Mouse (Mus musculus) liver, embryonic 14.5 days (tissue): ENCODE data around the gene Vcam1. TPM values are rescaled to one million over a fixed set of nuclear protein-coding genes. Genes with fewer than 3 reads are reported as not detected.

Experiments used
- ATAC-seq: fragments of 200-750 bp; cut with Nextera tagmentation; 2 replicates; pipeline ENCODE4 v1.8.0; 2017; ENCODE audit warnings: moderate number of reproducible peaks, mild to moderate bottlenecking, moderate library complexity; ENCODE audit not compliant: insufficient read depth
- DNase-seq, 3 experiments: peaks; one replicate each; pipeline ENCODE4 v3.0.0-alpha.2; 2012 to 2013; ENCODE audit warnings: low read depth in 3 of 3, low spot score in 3 of 3
- H3K27ac ChIP-seq: fragments of 300-500 bp; sonication (generic); 2 replicates; pipeline ENCODE4 v1.5.1; 2014; ENCODE audit warnings: moderate library complexity, mild to moderate bottlenecking, control low read depth, inconsistent platforms
- H3K27me3 ChIP-seq: fragments of 300-500 bp; sonication (generic); 2 replicates; pipeline ENCODE4 v1.6.1; 2014; ENCODE audit warnings: mild to moderate bottlenecking, low read length, moderate library complexity; ENCODE audit not compliant: control insufficient read depth, insufficient read depth
- H3K36me3 ChIP-seq: fragments of 300-500 bp; sonication (generic); replicated peaks from 2 replicates; pipeline ENCODE4 v1.6.1; 2014; ENCODE audit warnings: low read depth; ENCODE audit not compliant: control insufficient read depth, insufficient read depth
- H3K4me1 ChIP-seq, 2 experiments: fragments of 200-500 bp in 1 of 2; fragments of 300-500 bp in 1 of 2; sonication (generic) in 1 of 2; replicated peaks; 2 replicates each; pipeline ENCODE4 v1.6.1; 2012 to 2014; ENCODE audit warnings: antibody characterized with exemption in 1 of 2, inconsistent platforms in 1 of 2, low read length in 1 of 2; ENCODE audit not compliant: control insufficient read depth in 2 of 2, insufficient read depth in 2 of 2
- H3K4me2 ChIP-seq: fragments of 300-500 bp; sonication (generic); 2 replicates; pipeline ENCODE4 v1.6.1; 2014; ENCODE audit warnings: low read depth, mild to moderate bottlenecking, control low read depth, moderate library complexity
- H3K4me3 ChIP-seq, 2 experiments: fragments of 200-500 bp in 1 of 2; fragments of 300-500 bp in 1 of 2; sonication (generic) in 1 of 2; 2 replicates each; pipeline ENCODE4 v1.5.1; 2012 to 2014; ENCODE audit warnings: low read depth in 2 of 2, low read length in 2 of 2, mild to moderate bottlenecking in 2 of 2, control low read depth in 1 of 2, inconsistent platforms in 1 of 2, moderate library complexity in 1 of 2; ENCODE audit not compliant: insufficient read depth in 1 of 2
- H3K9ac ChIP-seq: fragments of 300-500 bp; sonication (generic); replicated peaks from 2 replicates; pipeline ENCODE4 v1.6.1; 2014; ENCODE audit warnings: mild to moderate bottlenecking, control low read depth, moderate library complexity
- H3K9me3 ChIP-seq: fragments of 300-500 bp; sonication (generic); 2 replicates; pipeline ENCODE4 v1.6.1; 2016; ENCODE audit warnings: low read length, mixed read lengths; ENCODE audit not compliant: control insufficient read depth
- CTCF ChIP-seq: IDR thresholded peaks from 2 replicates; pipeline ENCODE4 v1.5.1; 2016; ENCODE audit warnings: antibody characterized with exemption, low read depth, control low read depth
- EP300 ChIP-seq: IDR thresholded peaks from 2 replicates; pipeline ENCODE4 v1.6.1; 2016; ENCODE audit warnings: antibody characterized with exemption, low read depth
- WGBS: fragments of 180-500 bp; shearing (Covaris S2); extraction: QIAGEN DNeasy Blood & Tissue Kit; methylation state at CpG from one replicate; pipeline ENCODE4 v1.1.7; 2014; ENCODE audit not compliant: insufficient replicate concordance; 5-methylcytosine and 5-hydroxymethylcytosine counted together
- polyA plus RNA-seq, 2 experiments: library from polyadenylated mRNA; depleted of rRNA in 1 of 2; stranded (reverse) in 1 of 2; unstranded in 1 of 2; fragments of >200 nt; fragmentation: Nextera tagmentation in 1 of 2; extraction: Ambion mirVana in 1 of 2; gene quantifications; 2 replicates each; pipeline versions ENCODE4 v1.2.1 to v1.2.3; 2012 to 2014

Gene Vcam1
- polyA plus RNA-seq, 2 experiments, result 22.3 to 74.2 TPM

GRCm38 (mm10) chr3:116114249-116115188 lies 15.0 kb downstream of the Vcam1 start:
- DNase-seq (no peak), ATAC-seq (no peak)
- no peaks in the 10 kb centered on the region for H3K36me3 ChIP-seq
- H3K27me3 ChIP-seq, result no peaks in the 10 kb centered on the region
- peaks cover 0 to 6% of the 10 kb centered on the region in 2 experiments; a peak in 2 of 4 replicates for H3K4me1 ChIP-seq
- H3K4me3 ChIP-seq, result no peak overlapping the region
- H3K27ac ChIP-seq, result no peak overlapping the region
- no peak overlapping the region for H3K4me2 ChIP-seq
- TF ChIP-seq EP300 (no peak), CTCF (no peak)
- H3K9ac ChIP-seq, result no peak overlapping the region
- 63% methylated on average over 12 of the region's 12 CpGs for WGBS
- no peaks in the 10 kb centered on the region for H3K9me3 ChIP-seq

GRCm38 (mm10) chr3:116113443-116114241 lies 15.8 kb downstream of the Vcam1 start:
- Histone ChIP-seq H3K27ac (no peak overlapping the region), H3K4me1 (peaks cover 0 to 6% of the 10 kb centered on the region in 2 experiments; a peak in 2 of 4 replicates), H3K9me3 (no peaks in the 10 kb centered on the region), H3K4me3 (no peak overlapping the region), H3K4me2 (no peak overlapping the region), H3K9ac (no peak overlapping the region), H3K36me3 (no peaks in the 10 kb centered on the region), H3K27me3 (no peaks in the 10 kb centered on the region)
- WGBS, result 43% methylated on average over 7 of the region's 7 CpGs
- ATAC-seq (no peak), DNase-seq (no peak)
- TF ChIP-seq EP300 (no peak), CTCF (no peak)

GRCm38 (mm10) chr3:116112816-116113405 lies 16.6 kb downstream of the Vcam1 start:
- H3K27ac ChIP-seq, result no peak overlapping the region
- H3K27me3 ChIP-seq, result no peaks in the 10 kb centered on the region
- DNase-seq (no peak), ATAC-seq (no peak)
- no peak overlapping the region for H3K4me2 ChIP-seq
- WGBS, result 62% methylated on average over 5 of the region's 5 CpGs
- no peaks in the 10 kb centered on the region for H3K36me3 ChIP-seq
- no peaks in the 10 kb centered on the region for H3K9me3 ChIP-seq
- peaks cover 0 to 6% of the 10 kb centered on the region in 2 experiments; a peak in 2 of 4 replicates for H3K4me1 ChIP-seq
- TF ChIP-seq EP300 (no peak), CTCF (no peak)
- H3K9ac ChIP-seq, result no peak overlapping the region
- no peak overlapping the region for H3K4me3 ChIP-seq

- no peak overlapping the region for H3K27ac ChIP-seq
- no peaks in the 10 kb centered on the region for H3K9me3 ChIP-seq
- H3K36me3 ChIP-seq, result no peaks in the 10 kb centered on the region
- H3K27me3 ChIP-seq, result no peaks in the 10 kb centered on the region
- WGBS, result 68% methylated on average over 5 of the region's 5 CpGs
- no peaks in the 10 kb centered on the region for H3K4me1 ChIP-seq
- H3K9ac ChIP-seq, result no peak overlapping the region
- no peak overlapping the region for H3K4me3 ChIP-seq
- no peak overlapping the region for H3K4me2 ChIP-seq
- ATAC-seq (no peak), DNase-seq (no peak)
- TF ChIP-seq CTCF (no peak), EP300 (no peak)
Observed at GRCm38 (mm10) chr3:116105713-116106112, 23.8 kb downstream of the Vcam1 start.
